8 mouse cellular contexts compared by ENCODE assay signal in the genomic region with DNA sequence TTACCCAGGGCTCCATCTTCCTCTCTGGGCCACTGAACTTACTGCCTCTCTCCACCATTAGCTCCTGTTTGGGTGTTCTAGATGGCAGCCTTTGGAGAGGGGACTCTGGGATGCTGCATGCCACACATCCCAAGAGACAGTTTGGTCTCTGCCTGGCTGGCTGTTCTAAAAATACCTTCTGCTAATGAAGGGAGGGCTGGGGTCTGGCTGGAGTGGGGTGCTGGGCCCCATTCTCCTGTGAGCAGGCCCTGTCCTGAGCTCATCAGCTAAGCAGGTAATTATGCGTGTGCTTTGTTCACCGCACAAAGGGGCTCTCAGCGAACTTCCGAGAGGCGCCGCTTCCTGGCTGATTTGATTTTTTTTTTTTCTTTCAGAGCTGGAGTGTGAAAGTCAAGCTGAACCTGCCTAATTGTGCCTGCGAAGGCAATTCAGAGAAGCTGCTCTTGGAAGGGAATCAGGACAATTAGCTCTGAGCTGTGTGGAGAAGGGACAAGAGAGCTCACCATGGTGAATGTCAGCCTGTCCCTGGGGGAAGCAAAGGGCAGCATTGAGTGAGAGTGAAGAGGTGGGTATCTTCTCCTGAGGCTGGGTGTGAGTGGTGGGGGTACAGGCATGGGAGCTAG. TPM values are rescaled to one million over a fixed set of nuclear protein-coding genes. Genes with fewer than 3 reads are reported as not detected.
DNase-seq lines count a peak whose midpoint lies in the region; ATAC-seq and TF ChIP-seq lines count a peak whose summit lies in the region.

No protein-coding gene starts in this region.

- TF ChIP-seq EP300 in lung, postnatal 0 days (IDR thresholded peaks at IDR 0.05): no peak

- peak overlapping the region; percentile 34 for H3K4me2 ChIP-seq in heart, embryonic 12.5 days
- H3K4me2 ChIP-seq in forebrain, embryonic 13.5 days: peak overlapping the region; percentile 48
- peak overlapping the region; percentile 42 for H3K4me2 ChIP-seq in midbrain, embryonic 14.5 days (ENCODE audit: low read length)
- no peak overlapping the region for H3K4me2 ChIP-seq in lung, postnatal 0 days (replicated peaks; ENCODE audit: low read depth, low read length)

- no peak for TF ChIP-seq CTCF in lung, postnatal 0 days (IDR thresholded peaks at IDR 0.05)

- no peak overlapping the region for H3K9ac ChIP-seq in heart, embryonic 12.5 days
- H3K9ac ChIP-seq in forebrain, embryonic 13.5 days: peak overlapping the region; percentile 39
- peak overlapping the region; percentile 17; the same call in 1 of the 2 replicates for H3K9ac ChIP-seq in midbrain, embryonic 14.5 days (replicated peaks; ENCODE audit: low read length)
- no peak overlapping the region for H3K9ac ChIP-seq in lung, postnatal 0 days (replicated peaks; ENCODE audit: low read depth)

- ATAC-seq in heart, embryonic 12.5 days (ENCODE audit: insufficient number of reproducible peaks, low FRiP score): no peak
- peak; percentile 74 for ATAC-seq in forebrain, embryonic 13.5 days
- ATAC-seq in midbrain, embryonic 14.5 days (ENCODE audit: low FRiP score, low TSS enrichment): peak; percentile 32
- ATAC-seq in lung, postnatal 0 days: no peak

- H3K4me1 ChIP-seq in heart, embryonic 12.5 days (replicated peaks): peaks cover 24% of the 10 kb centered on the region
- peaks cover 35% of the 10 kb centered on the region for H3K4me1 ChIP-seq in forebrain, embryonic 13.5 days
- H3K4me1 ChIP-seq in midbrain, embryonic 14.5 days (ENCODE audit: control insufficient read depth, insufficient read depth, low read length): peaks cover 9% of the 10 kb centered on the region
- H3K4me1 ChIP-seq in lung, postnatal 0 days (ENCODE audit: insufficient read depth, low read depth, low read length): no peaks in the 10 kb centered on the region

- H3K27ac ChIP-seq in heart, embryonic 12.5 days (ENCODE audit: poor library complexity, severe bottlenecking): no peak overlapping the region
- peak overlapping the region; percentile 91 for H3K27ac ChIP-seq in forebrain, embryonic 13.5 days
- peak overlapping the region; percentile 68 for H3K27ac ChIP-seq in midbrain, embryonic 14.5 days (replicated peaks; ENCODE audit: low read depth, low read length)
- H3K27ac ChIP-seq in lung, postnatal 0 days (ENCODE audit: low read length): no peak overlapping the region

- no peak overlapping the region for H3K4me3 ChIP-seq in heart, embryonic 12.5 days
- H3K4me3 ChIP-seq in forebrain, embryonic 13.5 days: no peak overlapping the region
- no peak overlapping the region for H3K4me3 ChIP-seq in midbrain, embryonic 14.5 days (replicated peaks; ENCODE audit: low read depth, low read length)
- no peak overlapping the region for H3K4me3 ChIP-seq in lung, postnatal 0 days (ENCODE audit: low read depth, low read length)

- no peak for DNase-seq in heart, postnatal 4 days
- DNase-seq in ZHBTc4 (ENCODE audit: low read depth, low spot score): peak; percentile 49
- DNase-seq in midbrain, embryonic 14.5 days: peak; percentile 72
- no peak for DNase-seq in lung, postnatal 0 days (ENCODE audit: low spot score)
- no peak for DNase-seq in ovary, adult 18-20 months (ENCODE audit: low spot score)
- DNase-seq in urinary bladder, adult 2 months (ENCODE audit: low spot score): no peak

- H3K27me3 ChIP-seq in heart, embryonic 12.5 days (replicated peaks): no peaks in the 10 kb centered on the region
- H3K27me3 ChIP-seq in forebrain, embryonic 13.5 days: no peaks in the 10 kb centered on the region
- H3K27me3 ChIP-seq in midbrain, embryonic 14.5 days (ENCODE audit: control insufficient read depth, insufficient read depth, low read length): no peaks in the 10 kb centered on the region
- no peaks in the 10 kb centered on the region for H3K27me3 ChIP-seq in lung, postnatal 0 days (replicated peaks; ENCODE audit: insufficient read depth, low read length)

- H3K9me3 ChIP-seq in heart, embryonic 12.5 days (replicated peaks): no peaks in the 10 kb centered on the region
- no peaks in the 10 kb centered on the region for H3K9me3 ChIP-seq in forebrain, embryonic 13.5 days (replicated peaks)
- H3K9me3 ChIP-seq in midbrain, embryonic 14.5 days (ENCODE audit: control insufficient read depth, low read length): no peaks in the 10 kb centered on the region
- no peaks in the 10 kb centered on the region for H3K9me3 ChIP-seq in lung, postnatal 0 days (ENCODE audit: low read length)

- H3K36me3 ChIP-seq in heart, embryonic 12.5 days: no peaks in the 10 kb centered on the region
- H3K36me3 ChIP-seq in forebrain, embryonic 13.5 days (ENCODE audit: poor library complexity, severe bottlenecking): peaks cover 3% of the 10 kb centered on the region; the same call in 1 of the 2 replicates
- H3K36me3 ChIP-seq in midbrain, embryonic 14.5 days (ENCODE audit: control insufficient read depth, insufficient read depth, low read length): no peaks in the 10 kb centered on the region
- H3K36me3 ChIP-seq in lung, postnatal 0 days (ENCODE audit: insufficient read depth, low read length): no peaks in the 10 kb centered on the region

- 23% methylated on average over 7 of the region's 7 CpGs for WGBS in heart, embryonic 12.5 days
- 2% methylated on average over 7 of the region's 7 CpGs for WGBS in forebrain, embryonic 13.5 days
- 2% methylated on average over 7 of the region's 7 CpGs for WGBS in midbrain, embryonic 14.5 days
- 46% methylated on average over 7 of the region's 7 CpGs for WGBS in lung, postnatal 0 days

RNA-seq across cellular contexts. Expression of a gene that starts 12.9 kb away (rescaled TPM):
- polyA plus RNA-seq in heart, embryonic 12.5 days (2016; fragmentation: Nextera tagmentation; extraction: Ambion mirVana): 161 and 167 TPM in 2 replicates
- 100 to 1,000 TPM; 158 to 160 TPM for total RNA-seq in heart, postnatal 4 days (2021)
- polyA plus RNA-seq in forebrain, embryonic 13.5 days (2015; fragmentation: Nextera tagmentation; extraction: Ambion mirVana): 236 and 267 TPM in 2 replicates
- 149 and 192 TPM in 2 replicates for polyA plus RNA-seq in midbrain, embryonic 14.5 days (2014; fragmentation: Nextera tagmentation; extraction: Ambion mirVana)
- 42.0 and 43.6 TPM in 2 replicates for polyA plus RNA-seq in lung, postnatal 0 days (2015; fragmentation: Nextera tagmentation; extraction: Ambion mirVana)
- polyA plus RNA-seq in urinary bladder, adult 2 months (2012; rRNA removed): 64.4 and 68.4 TPM in 2 replicates

Comparison
In these comparisons a context has a peak if more than half of its experiments do, and no peak if none do; other contexts are left out.
1. ATAC-seq: peak in forebrain, embryonic 13.5 days (single experiment) and midbrain, embryonic 14.5 days (single experiment); none in heart, embryonic 12.5 days (single experiment) and lung, postnatal 0 days (single experiment).
2. H3K27ac ChIP-seq: peak in forebrain, embryonic 13.5 days (single experiment) and midbrain, embryonic 14.5 days (single experiment); none in heart, embryonic 12.5 days (single experiment) and lung, postnatal 0 days (single experiment).
3. H3K9ac ChIP-seq: peak in forebrain, embryonic 13.5 days (single experiment) and midbrain, embryonic 14.5 days (single experiment); none in heart, embryonic 12.5 days (single experiment) and lung, postnatal 0 days (single experiment).
4. DNase-seq: peak in ZHBTc4 (single experiment) and midbrain, embryonic 14.5 days (single experiment); none in heart, postnatal 4 days (single experiment), lung, postnatal 0 days (single experiment), ovary, adult 18-20 months (single experiment) and urinary bladder, adult 2 months (single experiment).